Mouse (Mus musculus) intestine, embryonic 15.5 days (tissue): ENCODE data around the gene Gabbr1. TPM values are rescaled to one million over a fixed set of nuclear protein-coding genes. Genes with fewer than 3 reads are reported as not detected.

Source experiments
- ATAC-seq: fragments of 200-750 bp; cut with Nextera tagmentation; 2 replicates; pipeline ENCODE4 v1.8.0; 2017; ENCODE audit warnings: moderate TSS enrichment, moderate library complexity
- H3K27ac ChIP-seq: fragments of 300-500 bp; sonication (generic); 2 replicates; pipeline ENCODE4 v1.5.1; 2015; ENCODE audit warnings: mild to moderate bottlenecking, inconsistent platforms
- H3K27me3 ChIP-seq: fragments of 300-500 bp; sonication (generic); replicated peaks from 2 replicates; pipeline ENCODE4 v1.6.1; 2015; ENCODE audit warnings: inconsistent platforms
- H3K36me3 ChIP-seq: fragments of 300-500 bp; sonication (generic); 2 replicates; pipeline ENCODE4 v1.6.1; 2015; ENCODE audit warnings: inconsistent platforms
- H3K4me1 ChIP-seq: fragments of 300-500 bp; sonication (generic); replicated peaks from 2 replicates; pipeline ENCODE4 v1.6.1; 2015; ENCODE audit warnings: inconsistent platforms
- H3K4me2 ChIP-seq: fragments of 300-500 bp; sonication (generic); replicated peaks from 2 replicates; pipeline ENCODE4 v1.6.1; 2015; ENCODE audit warnings: mild to moderate bottlenecking, inconsistent platforms
- H3K4me3 ChIP-seq: fragments of 300-500 bp; sonication (generic); replicated peaks from 2 replicates; pipeline ENCODE4 v1.5.1; 2015; ENCODE audit warnings: inconsistent platforms
- H3K9ac ChIP-seq: fragments of 300-500 bp; sonication (generic); 2 replicates; pipeline ENCODE4 v1.6.1; 2015; ENCODE audit warnings: inconsistent platforms
- H3K9me3 ChIP-seq: fragments of 300-500 bp; sonication (generic); 2 replicates; pipeline ENCODE4 v1.6.1; 2016; ENCODE audit warnings: inconsistent platforms
- WGBS: fragments of 180-500 bp; shearing (Covaris S2); methylation state at CpG from one replicate; pipeline ENCODE4 v1.1.7; 2015; 5-methylcytosine and 5-hydroxymethylcytosine counted together
- polyA plus RNA-seq: library from polyadenylated mRNA; unstranded; fragments of >200 nt; fragmentation: Nextera tagmentation; extraction: Ambion mirVana; gene quantifications from 2 replicates; pipeline ENCODE4 v1.2.1, GENCODE M21; 2015

The Gabbr1 gene
- polyA plus RNA-seq, 1 experiment from 2014 or later, result 6.0 TPM

DNA sequence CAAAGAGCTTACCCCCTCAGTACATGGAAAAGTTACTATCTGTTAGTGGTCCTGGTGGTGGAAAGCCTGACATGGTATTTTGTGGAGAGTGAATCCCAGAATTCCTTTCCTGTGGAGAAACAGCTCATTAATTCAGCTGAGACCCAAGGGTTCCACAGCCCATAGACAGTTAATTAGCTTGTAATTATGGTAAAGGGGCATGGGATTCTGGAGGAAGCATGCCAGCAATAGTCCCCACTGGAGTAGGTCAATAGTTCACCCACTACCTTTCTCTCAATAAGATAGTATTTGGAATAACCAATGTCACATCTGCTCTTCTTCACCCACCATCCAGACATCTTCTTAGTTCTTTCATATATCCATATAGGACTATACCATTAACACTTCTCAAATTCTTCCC, 42.6 kb downstream of the Gabbr1 start, which contains the start of gene Olfr90:
Gene Olfr90, minus strand, starts transcription at position 101 of the 400 bp plus-strand sequence.
- no peak for ATAC-seq
- Histone ChIP-seq H3K4me3 (no peak within 1 kb of the TSS), H3K27ac (no peak within 1 kb of the TSS), H3K9me3 (no peaks in the 10 kb centered on the region), H3K36me3 (no peaks in the 10 kb centered on the region), H3K4me2 (no peak within 1 kb of the TSS), H3K4me1 (no peaks in the 10 kb centered on the region), H3K9ac (no peak within 1 kb of the TSS), H3K27me3 (no peaks in the 10 kb centered on the region)

DNA sequence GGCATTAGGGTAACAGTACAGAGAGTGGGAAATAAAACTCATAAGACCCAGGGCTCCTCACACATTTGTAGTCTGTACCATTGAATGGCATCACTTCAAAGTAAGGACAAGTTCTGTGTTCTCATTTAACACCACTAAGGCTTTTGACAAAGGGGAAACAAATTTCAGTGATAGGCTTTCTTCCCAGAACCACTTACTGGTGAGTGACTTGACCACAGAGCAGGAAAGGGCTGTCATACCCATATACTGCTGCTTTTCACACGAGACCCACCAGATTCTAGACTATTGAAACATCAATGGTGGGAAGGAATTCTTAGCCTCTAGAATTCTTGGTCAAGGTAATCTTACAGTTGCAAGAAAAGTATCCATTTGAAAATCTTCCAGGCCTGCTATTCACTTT, 46.4 kb downstream of the Gabbr1 start:
- H3K9ac ChIP-seq, result no peak overlapping the region
- no peaks in the 10 kb centered on the region for H3K36me3 ChIP-seq
- no peak overlapping the region for H3K4me3 ChIP-seq
- 62% methylated on average over 1 of the region's 1 CpGs for WGBS
- H3K4me1 ChIP-seq, result no peaks in the 10 kb centered on the region
- H3K27ac ChIP-seq, result no peak overlapping the region
- H3K27me3 ChIP-seq, result no peaks in the 10 kb centered on the region
- H3K9me3 ChIP-seq, result no peaks in the 10 kb centered on the region
- no peak overlapping the region for H3K4me2 ChIP-seq
- ATAC-seq, result no peak

DNA sequence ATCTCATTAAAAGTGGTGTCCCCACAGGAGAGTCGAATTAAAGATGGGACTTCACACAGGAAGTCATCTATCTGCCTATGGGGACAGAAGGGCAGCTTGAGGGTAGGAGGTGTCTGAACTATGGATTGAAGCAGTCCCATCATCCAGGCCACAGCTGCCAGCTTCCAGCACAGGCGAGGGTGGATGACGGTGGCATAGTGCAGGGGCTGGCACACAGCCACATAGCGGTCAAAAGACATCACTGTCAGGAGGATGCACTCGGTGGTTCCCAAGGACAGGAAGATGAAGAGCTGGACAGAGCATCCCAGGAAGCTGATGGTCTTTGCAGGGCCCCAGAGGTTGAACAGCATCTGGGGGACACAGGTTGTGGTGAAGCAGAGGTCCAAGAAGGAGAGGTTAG, 47.5 kb downstream of the Gabbr1 start:
- H3K27ac ChIP-seq, result no peak overlapping the region
- H3K4me3 ChIP-seq, result no peak overlapping the region
- H3K27me3 ChIP-seq, result no peaks in the 10 kb centered on the region
- H3K4me1 ChIP-seq, result no peaks in the 10 kb centered on the region
- no peaks in the 10 kb centered on the region for H3K36me3 ChIP-seq
- H3K9ac ChIP-seq, result no peak overlapping the region
- no peak for ATAC-seq
- WGBS, result 77% methylated on average over 5 of the region's 5 CpGs
- H3K4me2 ChIP-seq, result no peak overlapping the region
- H3K9me3 ChIP-seq, result no peaks in the 10 kb centered on the region

DNA sequence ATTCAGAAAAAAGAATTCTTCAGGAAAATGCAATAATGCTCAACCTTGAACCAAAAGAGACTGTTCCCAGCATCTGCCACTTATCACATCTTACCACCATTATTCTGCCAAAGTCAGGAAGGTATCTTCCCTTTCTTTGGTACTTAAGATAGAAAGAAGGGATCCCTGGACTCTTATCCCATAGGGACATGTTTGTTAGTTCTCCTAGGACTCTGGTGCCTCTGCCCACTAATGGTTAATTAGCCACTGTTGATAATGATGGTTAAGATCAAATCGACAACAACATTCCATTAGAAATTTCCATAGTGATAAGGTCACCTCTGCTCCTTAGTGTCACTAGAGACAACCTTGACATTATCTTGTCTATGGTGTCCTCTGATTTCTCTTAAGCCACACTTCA, 52.4 kb downstream of the Gabbr1 start, which contains the start of gene Olfr91:
Gene Olfr91, minus strand, starts transcription at position 101 of the 400 bp plus-strand sequence.
- WGBS, result 81% methylated on average over 1 of the region's 1 CpGs
- no peak within 1 kb of the TSS for H3K4me2 ChIP-seq
- no peak within 1 kb of the TSS for H3K9ac ChIP-seq
- H3K36me3 ChIP-seq, result no peaks in the 10 kb centered on the region
- ATAC-seq, result no peak
- H3K4me3 ChIP-seq, result no peak within 1 kb of the TSS
- H3K9me3 ChIP-seq, result no peaks in the 10 kb centered on the region
- no peak within 1 kb of the TSS for H3K27ac ChIP-seq
- H3K4me1 ChIP-seq, result no peaks in the 10 kb centered on the region
- no peaks in the 10 kb centered on the region for H3K27me3 ChIP-seq

DNA sequence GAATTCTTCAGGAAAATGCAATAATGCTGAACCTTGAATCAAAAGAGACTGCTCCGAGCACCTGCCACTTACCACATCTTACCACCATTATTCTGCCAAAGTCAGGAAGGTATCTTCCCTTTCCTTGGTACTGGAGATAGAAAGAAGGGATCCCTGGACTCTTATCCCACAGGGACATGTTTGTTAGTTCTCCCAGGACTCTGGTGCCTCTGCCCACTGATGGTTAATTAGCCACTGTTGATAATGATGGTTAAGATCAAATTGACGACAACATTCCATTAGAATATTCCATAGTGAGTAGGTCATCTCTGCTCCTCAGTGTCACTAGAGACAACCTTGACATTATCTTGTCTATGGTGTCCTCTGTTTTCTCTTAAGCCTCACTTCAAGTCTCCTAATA, 74.2 kb downstream of the Gabbr1 start, which contains the start of gene Olfr92:
Gene Olfr92, minus strand, starts transcription at position 101 of the 400 bp plus-strand sequence.
- Histone ChIP-seq H3K36me3 (no peaks in the 10 kb centered on the region), H3K4me1 (no peaks in the 10 kb centered on the region), H3K4me2 (no peak within 1 kb of the TSS), H3K9ac (no peak within 1 kb of the TSS), H3K4me3 (no peak within 1 kb of the TSS), H3K27me3 (no peaks in the 10 kb centered on the region), H3K9me3 (no peaks in the 10 kb centered on the region), H3K27ac (no peak within 1 kb of the TSS)
- WGBS, result 88% methylated on average over 2 of the region's 2 CpGs
- ATAC-seq, result no peak

Other genes with a start within 250 kb of the Gabbr1 start
- not detected in 2 replicates for gene H2-M10.6, start 233.8 kb upstream of the Gabbr1 start, polyA plus RNA-seq
- gene Trim26, start 208.8 kb upstream of the Gabbr1 start, polyA plus RNA-seq, result 38.0 and 41.5 TPM in 2 replicates
- 4.6 and 6.1 TPM in 2 replicates for gene Trim15, start 178.8 kb upstream of the Gabbr1 start, polyA plus RNA-seq
- 4.8 and 5.2 TPM in 2 replicates for gene Trim10, start 176.4 kb upstream of the Gabbr1 start, polyA plus RNA-seq
- 0.78 and 1.2 TPM in 2 replicates for gene Trim40, start 155.8 kb upstream of the Gabbr1 start, polyA plus RNA-seq
- 43.1 and 47.6 TPM in 2 replicates for gene Trim31, start 147.8 kb upstream of the Gabbr1 start, polyA plus RNA-seq
- gene Rnf39, start 103.0 kb upstream of the Gabbr1 start, polyA plus RNA-seq, result 1.7 and 1.8 TPM in 2 replicates
- gene Ppp1r11, start 94.2 kb upstream of the Gabbr1 start, polyA plus RNA-seq, result 95.4 and 99.5 TPM in 2 replicates
- 69.5 and 76.3 TPM in 2 replicates for gene Znrd1, start 87.4 kb upstream of the Gabbr1 start, polyA plus RNA-seq
- 6.3 TPM in 2 replicates for gene Znrd1as, start 87.4 kb upstream of the Gabbr1 start, polyA plus RNA-seq
- gene 2410137M14Rik, start 64.7 kb upstream of the Gabbr1 start, polyA plus RNA-seq, result not detected in 2 replicates
- gene H2-M5, start 56.4 kb upstream of the Gabbr1 start, polyA plus RNA-seq, result 0.24 and 0.28 TPM in 2 replicates
- 49.9 and 57.6 TPM in 2 replicates for gene Zfp57, start 44.8 kb upstream of the Gabbr1 start, polyA plus RNA-seq
- 0.13 and 0.14 TPM in 2 replicates for gene Mog, start 22.6 kb upstream of the Gabbr1 start, polyA plus RNA-seq
- 0.08 TPM in 1 of 2 replicates, not detected in the other for gene Olfr90, start 42.5 kb downstream of the Gabbr1 start, polyA plus RNA-seq
- gene Olfr91, start 52.3 kb downstream of the Gabbr1 start, polyA plus RNA-seq, result not detected in 2 replicates
- gene Olfr92, start 74.1 kb downstream of the Gabbr1 start, polyA plus RNA-seq, result not detected in 2 replicates
- gene Olfr93, start 115.5 kb downstream of the Gabbr1 start, polyA plus RNA-seq, result not detected in 2 replicates
- not detected in 2 replicates for gene Ubd, start 147.9 kb downstream of the Gabbr1 start, polyA plus RNA-seq
- gene Olfr94, start 155.0 kb downstream of the Gabbr1 start, polyA plus RNA-seq, result not detected in 2 replicates
- not detected in 2 replicates for gene Olfr95, start 167.2 kb downstream of the Gabbr1 start, polyA plus RNA-seq
- gene Olfr96, start 174.2 kb downstream of the Gabbr1 start, polyA plus RNA-seq, result not detected in 2 replicates
- gene Olfr97, start 191.4 kb downstream of the Gabbr1 start, polyA plus RNA-seq, result not detected in 2 replicates
- not detected in 2 replicates for gene Olfr98, start 217.8 kb downstream of the Gabbr1 start, polyA plus RNA-seq
- gene H2-M3, start 224.3 kb downstream of the Gabbr1 start, polyA plus RNA-seq, result 4.8 and 4.9 TPM in 2 replicates
- 0.10 TPM in 1 of 2 replicates, not detected in the other for gene Olfr99, start 237.5 kb downstream of the Gabbr1 start, polyA plus RNA-seq